Mouse (Mus musculus) limb, embryonic 11.5 days (tissue): ENCODE results near the gene Rptor. TPM values are rescaled to one million over a fixed set of nuclear protein-coding genes. Genes with fewer than 3 reads are reported as not detected.

Source experiments
- ATAC-seq: fragments of 200-750 bp; cut with Nextera tagmentation; 2 replicates; pipeline ENCODE4 v1.8.0; 2017; ENCODE audit warnings: low read depth; ENCODE audit not compliant: insufficient number of reproducible peaks, low FRiP score, low TSS enrichment
- DNase-seq: peaks from one replicate; pipeline ENCODE4 v3.0.0-alpha.2; 2015; ENCODE audit warnings: low spot score
- H3K27ac ChIP-seq: fragments of 300-500 bp; sonication (generic); replicated peaks from 2 replicates; pipeline ENCODE4 v1.5.1; 2014; ENCODE audit warnings: low read depth, mild to moderate bottlenecking, low read length
- H3K27me3 ChIP-seq: fragments of 300-500 bp; sonication (generic); 2 replicates; pipeline ENCODE4 v1.6.1; 2014; ENCODE audit warnings: mild to moderate bottlenecking, low read length, mixed read lengths; ENCODE audit not compliant: control insufficient read depth, insufficient read depth
- H3K36me3 ChIP-seq: fragments of 300-500 bp; sonication (generic); 2 replicates; pipeline ENCODE4 v1.6.1; 2014; ENCODE audit warnings: mild to moderate bottlenecking, low read length, moderate library complexity, mixed read lengths; ENCODE audit not compliant: control insufficient read depth, insufficient read depth
- H3K4me1 ChIP-seq: fragments of 300-500 bp; sonication (generic); 2 replicates; pipeline ENCODE4 v1.6.1; 2014; ENCODE audit warnings: low read length, mixed read lengths; ENCODE audit not compliant: control insufficient read depth, insufficient read depth
- H3K4me2 ChIP-seq: fragments of 300-500 bp; sonication (generic); 2 replicates; pipeline ENCODE4 v1.6.1; 2014; ENCODE audit warnings: low read depth, mild to moderate bottlenecking, moderate library complexity; ENCODE audit not compliant: severe bottlenecking
- H3K4me3 ChIP-seq: fragments of 300-500 bp; sonication (generic); 2 replicates; pipeline ENCODE4 v1.5.1; 2014; ENCODE audit warnings: low read depth, low read length
- H3K9ac ChIP-seq: fragments of 300-500 bp; sonication (generic); 2 replicates; pipeline ENCODE4 v1.6.1; 2014; ENCODE audit warnings: mild to moderate bottlenecking, low read length
- H3K9me3 ChIP-seq: fragments of 300-500 bp; sonication (generic); 2 replicates; pipeline ENCODE4 v1.6.1; 2016; ENCODE audit warnings: low read length; ENCODE audit not compliant: control insufficient read depth
- WGBS: fragments of 180-500 bp; shearing (Covaris S2); extraction: QIAGEN DNeasy Blood & Tissue Kit; methylation state at CpG from one replicate; pipeline ENCODE4 v1.1.7; 2014; 5-methylcytosine and 5-hydroxymethylcytosine counted together
- polyA plus RNA-seq: library from polyadenylated mRNA; unstranded; fragments of >200 nt; fragmentation: Nextera tagmentation; extraction: Ambion mirVana; gene quantifications from 2 replicates; pipeline ENCODE4 v1.2.1, GENCODE M21; 2014

Rptor gene
- polyA plus RNA-seq, 1 experiment from 2014 or later: 13.8 TPM

GRCm38 (mm10) chr11:119745333-119745732 lies 142.6 kb downstream of the Rptor start:
- Histone ChIP-seq H3K4me2 (no peak overlapping the region), H3K4me3 (no peak overlapping the region), H3K27me3 (no peaks in the 10 kb centered on the region), H3K4me1 (peaks cover 7% of the 10 kb centered on the region; the same call in 1 of the 2 replicates), H3K9me3 (no peaks in the 10 kb centered on the region), H3K9ac (no peak overlapping the region), H3K27ac (no peak overlapping the region), H3K36me3 (no peaks in the 10 kb centered on the region)
- DNase-seq (no peak), ATAC-seq (no peak)
- WGBS: 44% methylated on average over 7 of the region's 7 CpGs

- no peak for DNase-seq
- Histone ChIP-seq H3K4me1 (no peaks in the 10 kb centered on the region), H3K27ac (no peak overlapping the region), H3K9me3 (no peaks in the 10 kb centered on the region), H3K9ac (no peak overlapping the region), H3K4me3 (no peak overlapping the region), H3K4me2 (no peak overlapping the region), H3K36me3 (peaks cover 10% of the 10 kb centered on the region; the same call in 1 of the 2 replicates), H3K27me3 (no peaks in the 10 kb centered on the region)
- WGBS: 79% methylated on average over 6 of the region's 6 CpGs
- no peak for ATAC-seq
Observed at GRCm38 (mm10) chr11:119754459-119754858, 151.8 kb downstream of the Rptor start.

GRCm38 (mm10) chr11:119758214-119758613 lies 155.5 kb downstream of the Rptor start:
- ATAC-seq (no peak), DNase-seq (no peak)
- Histone ChIP-seq H3K27me3 (no peaks in the 10 kb centered on the region), H3K27ac (no peak overlapping the region), H3K9me3 (no peaks in the 10 kb centered on the region), H3K9ac (no peak overlapping the region), H3K4me3 (no peak overlapping the region), H3K36me3 (peaks cover 10% of the 10 kb centered on the region; the same call in 1 of the 2 replicates), H3K4me2 (no peak overlapping the region), H3K4me1 (no peaks in the 10 kb centered on the region)
- 96% methylated on average over 5 of the region's 5 CpGs for WGBS

- H3K4me1 ChIP-seq: no peaks in the 10 kb centered on the region
- peaks cover 10% of the 10 kb centered on the region; the same call in 1 of the 2 replicates for H3K36me3 ChIP-seq
- H3K4me2 ChIP-seq: no peak overlapping the region
- H3K27me3 ChIP-seq: no peaks in the 10 kb centered on the region
- H3K27ac ChIP-seq: no peak overlapping the region
- H3K4me3 ChIP-seq: no peak overlapping the region
- DNase-seq (no peak), ATAC-seq (no peak)
- H3K9ac ChIP-seq: no peak overlapping the region
- H3K9me3 ChIP-seq: no peaks in the 10 kb centered on the region
- 93% methylated on average over 7 of the region's 7 CpGs for WGBS
Observed at GRCm38 (mm10) chr11:119758705-119759327, 156.1 kb downstream of the Rptor start.

GRCm38 (mm10) chr11:119762911-119763310 lies 160.2 kb downstream of the Rptor start:
- no peak overlapping the region for H3K27ac ChIP-seq
- ATAC-seq (no peak), DNase-seq (no peak)
- no peaks in the 10 kb centered on the region for H3K9me3 ChIP-seq
- no peak overlapping the region for H3K9ac ChIP-seq
- H3K36me3 ChIP-seq: peaks cover under 1% of the 10 kb centered on the region; the same call in 1 of the 2 replicates
- H3K4me3 ChIP-seq: no peak overlapping the region
- H3K27me3 ChIP-seq: no peaks in the 10 kb centered on the region
- WGBS: 88% methylated on average over 9 of the region's 9 CpGs
- H3K4me1 ChIP-seq: peaks cover 3% of the 10 kb centered on the region; the same call in 1 of the 2 replicates
- no peak overlapping the region for H3K4me2 ChIP-seq

GRCm38 (mm10) chr11:119766023-119766422 lies 163.3 kb downstream of the Rptor start:
- no peak for DNase-seq
- no peak overlapping the region for H3K27ac ChIP-seq
- no peaks in the 10 kb centered on the region for H3K36me3 ChIP-seq
- H3K4me3 ChIP-seq: no peak overlapping the region
- no peaks in the 10 kb centered on the region for H3K27me3 ChIP-seq
- no peaks in the 10 kb centered on the region for H3K9me3 ChIP-seq
- H3K9ac ChIP-seq: no peak overlapping the region
- H3K4me1 ChIP-seq: peaks cover 3% of the 10 kb centered on the region; the same call in 1 of the 2 replicates
- H3K4me2 ChIP-seq: no peak overlapping the region
- WGBS: 92% methylated on average over 6 of the region's 6 CpGs
- ATAC-seq: no peak

GRCm38 (mm10) chr11:119766782-119767459 lies 164.2 kb downstream of the Rptor start:
- ATAC-seq: no peak
- Histone ChIP-seq H3K9ac (no peak overlapping the region), H3K36me3 (no peaks in the 10 kb centered on the region), H3K4me2 (no peak overlapping the region), H3K27ac (no peak overlapping the region), H3K4me1 (peaks cover 3% of the 10 kb centered on the region; the same call in 1 of the 2 replicates), H3K4me3 (no peak overlapping the region), H3K9me3 (no peaks in the 10 kb centered on the region), H3K27me3 (no peaks in the 10 kb centered on the region)
- WGBS: 91% methylated on average over 5 of the region's 5 CpGs
- DNase-seq: no peak

- no peak overlapping the region for H3K4me3 ChIP-seq
- H3K9ac ChIP-seq: no peak overlapping the region
- 81% methylated on average over 6 of the region's 6 CpGs for WGBS
- no peak overlapping the region for H3K27ac ChIP-seq
- no peaks in the 10 kb centered on the region for H3K36me3 ChIP-seq
- H3K4me1 ChIP-seq: peaks cover 3% of the 10 kb centered on the region; the same call in 1 of the 2 replicates
- no peaks in the 10 kb centered on the region for H3K9me3 ChIP-seq
- H3K27me3 ChIP-seq: no peaks in the 10 kb centered on the region
- no peak overlapping the region for H3K4me2 ChIP-seq
- DNase-seq (no peak), ATAC-seq (no peak)
Observed at GRCm38 (mm10) chr11:119767525-119767924, 164.8 kb downstream of the Rptor start.
